Mouse (Mus musculus): Measurements from ENCODE around the gene Rit1.
"Not testable (repeated sequence)": the region's sequence is repeated elsewhere in the genome, so short reads cannot be mapped to it uniquely, and the experiment has no call there.

Rit1 gene

DNA sequence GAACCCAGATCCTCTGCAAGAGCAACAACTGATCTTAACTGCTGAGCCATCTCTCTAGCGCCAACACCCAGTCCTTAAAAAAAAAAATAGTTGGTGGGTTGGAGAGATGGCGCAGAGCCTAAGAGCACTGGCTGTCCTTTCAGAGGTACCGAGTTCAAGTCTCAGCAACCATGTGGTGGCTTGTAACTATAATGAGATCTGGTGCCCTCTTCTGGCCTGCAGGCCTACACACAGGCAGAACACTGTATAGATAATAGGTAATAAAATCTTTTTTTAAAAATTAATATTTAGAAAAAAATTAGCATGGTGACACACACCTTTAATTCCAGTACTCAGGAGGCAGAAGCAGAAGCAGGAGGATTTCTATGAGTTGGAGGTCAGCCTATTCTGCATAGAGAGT, 23.5 kb downstream of the Rit1 start:
- no peak for DNase-seq

GRCm38 (mm10) chr3:88745534-88745933, 28.9 kb downstream of the Rit1 start:
- peak in 1 of 2 experiments; percentile 24 for DNase-seq

DNA sequence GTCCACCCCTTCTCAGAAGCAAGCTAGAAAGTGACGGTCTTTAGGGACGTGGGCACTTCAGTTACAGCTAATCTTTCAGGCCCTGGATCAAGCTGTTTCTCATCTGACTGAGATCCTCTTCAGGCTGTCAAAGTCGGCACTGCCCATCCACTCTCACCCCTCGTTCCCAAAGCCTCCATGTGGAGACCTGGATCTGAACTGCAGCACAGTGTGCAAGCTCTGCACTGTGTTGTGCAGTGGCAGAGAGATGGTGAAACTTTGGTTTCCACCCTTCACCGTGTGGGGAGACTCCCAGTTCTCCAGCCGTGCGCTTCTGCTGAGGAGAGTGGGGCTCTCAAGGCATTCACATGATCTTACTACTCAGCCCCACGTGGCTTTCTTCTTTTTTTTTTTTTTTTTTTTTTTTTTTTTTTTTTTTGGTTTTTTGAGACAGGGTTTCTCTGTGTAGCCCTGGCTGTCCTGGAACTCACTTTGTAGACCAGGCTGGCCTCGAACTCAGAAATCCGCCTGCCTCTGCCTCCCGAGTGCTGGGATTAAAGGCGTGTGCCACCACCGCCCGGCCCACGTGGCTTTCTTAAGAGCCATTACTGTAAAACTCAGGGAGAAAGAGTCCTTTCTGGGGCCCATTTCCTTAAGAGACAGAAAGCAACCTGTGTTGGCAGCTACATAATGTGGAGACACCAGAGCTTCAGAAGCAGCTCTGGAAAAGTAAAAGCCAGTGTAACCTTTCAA, 29.7 kb downstream of the Rit1 start:
- DNase-seq: no peak

DNA sequence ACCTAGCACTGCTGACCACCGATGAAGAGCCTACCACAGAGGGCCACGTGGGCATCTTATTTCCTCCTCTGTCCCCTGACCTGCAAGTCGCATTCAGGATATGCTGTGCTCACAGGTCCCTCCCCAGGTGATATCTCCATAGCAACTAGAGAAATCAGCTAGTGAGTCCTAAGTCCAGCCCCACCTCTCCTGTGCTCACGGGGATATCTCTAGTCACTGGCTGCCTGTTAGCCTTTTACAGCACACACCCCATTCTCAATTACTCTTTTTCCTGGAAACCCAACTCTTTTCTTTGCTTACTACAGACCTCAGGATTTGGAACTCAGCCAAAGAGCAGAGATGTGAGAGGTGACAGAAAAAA, 30.2 kb downstream of the Rit1 start:
- DNase-seq: no peak

GRCm38 (mm10) chr3:88754283-88754682, 37.6 kb downstream of the Rit1 start:
- no peak for DNase-seq

DNA sequence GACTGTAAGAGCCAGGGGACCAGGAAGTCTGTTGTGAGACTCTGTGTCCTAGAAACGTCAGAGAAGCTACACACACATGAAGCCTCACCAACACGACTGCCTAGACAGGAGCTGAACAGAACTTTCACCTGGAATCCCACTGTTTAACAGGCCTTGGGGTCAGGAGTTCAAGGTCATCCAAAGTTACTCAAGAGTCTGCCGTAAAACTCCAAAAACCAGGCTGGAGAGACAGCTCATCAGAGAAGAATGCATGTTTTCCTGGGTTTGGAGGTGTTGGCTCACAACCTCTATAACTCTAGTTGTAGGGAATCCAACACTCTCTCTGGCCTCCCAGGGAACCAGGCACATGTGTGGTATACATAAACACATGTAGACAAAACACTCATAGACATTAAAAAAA, 38.9 kb downstream of the Rit1 start:
- DNase-seq: no peak

- no peak for DNase-seq
These were observed 39.6 kb downstream of the Rit1 start for GRCm38 (mm10) chr3:88756276-88756675.

DNA sequence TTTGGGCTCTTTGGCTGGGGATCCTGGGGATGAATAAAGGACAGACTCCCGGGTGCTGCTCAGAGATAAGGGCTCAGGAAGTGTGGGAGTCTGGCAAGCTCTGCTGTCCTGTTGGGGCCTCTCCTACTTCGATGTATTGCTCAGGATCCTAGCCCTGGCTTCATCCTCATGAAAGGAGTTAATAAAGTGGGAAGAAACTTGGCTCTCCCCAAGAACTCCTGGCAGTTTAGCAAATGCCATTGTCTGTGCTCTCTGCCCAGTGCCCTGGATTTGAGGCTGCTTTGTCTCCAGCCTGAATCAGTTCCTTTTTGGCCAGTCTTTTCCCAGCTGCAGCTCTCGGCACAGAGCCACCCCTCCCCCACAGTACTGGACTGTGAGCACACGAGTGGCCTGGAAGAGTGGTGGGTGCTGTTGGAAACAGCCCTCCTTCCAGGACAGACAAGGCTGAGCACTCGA, 41.4 kb downstream of the Rit1 start:
- peak; percentile 65 to 69 for DNase-seq

DNA sequence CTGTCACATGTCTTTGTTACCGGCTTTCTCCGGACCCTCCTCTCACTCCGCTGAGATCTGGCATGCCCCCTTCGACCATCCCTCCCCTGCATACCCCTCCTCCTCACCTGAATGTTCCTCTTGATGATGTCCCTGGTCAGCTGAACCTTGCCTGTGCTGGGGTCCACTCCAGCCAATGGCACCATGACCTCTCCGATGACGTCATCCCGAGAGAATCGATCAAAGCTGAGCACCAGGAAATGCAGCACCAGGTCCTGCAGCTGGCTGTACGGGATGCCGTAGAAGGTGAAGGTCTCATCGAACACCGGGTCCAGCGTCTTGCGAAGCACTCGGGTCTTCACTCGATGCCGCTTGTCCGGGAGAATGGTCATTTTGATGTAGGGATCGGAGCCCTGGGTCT, 45.0 kb downstream of the Rit1 start:
- no peak for DNase-seq

DNA sequence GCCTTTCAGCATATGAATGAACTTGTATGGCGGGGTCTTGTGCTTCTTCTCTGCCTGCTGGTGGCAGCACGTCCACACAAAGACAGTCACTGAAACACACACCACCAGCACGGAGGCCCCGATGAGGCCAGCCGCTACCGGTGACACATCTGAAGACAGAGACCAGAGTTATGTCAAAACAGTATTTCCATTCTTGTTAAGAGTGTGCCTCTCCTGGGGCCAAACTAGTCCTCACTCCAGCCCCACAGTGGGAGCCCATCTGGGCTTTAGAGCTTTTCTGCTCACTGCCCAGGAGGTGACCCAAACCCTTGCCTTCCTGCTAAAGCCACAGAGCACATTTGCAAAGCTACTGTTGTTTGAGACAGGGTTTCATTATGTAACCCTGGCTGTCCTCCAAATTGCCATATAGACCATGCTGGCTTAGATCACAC, 45.8 kb downstream of the Rit1 start:
- peak; percentile 41 to 49 for DNase-seq

GRCm38 (mm10) chr3:88771189-88771940, 54.7 kb downstream of the Rit1 start:
- DNase-seq: peak; percentile 78 to 79

DNA sequence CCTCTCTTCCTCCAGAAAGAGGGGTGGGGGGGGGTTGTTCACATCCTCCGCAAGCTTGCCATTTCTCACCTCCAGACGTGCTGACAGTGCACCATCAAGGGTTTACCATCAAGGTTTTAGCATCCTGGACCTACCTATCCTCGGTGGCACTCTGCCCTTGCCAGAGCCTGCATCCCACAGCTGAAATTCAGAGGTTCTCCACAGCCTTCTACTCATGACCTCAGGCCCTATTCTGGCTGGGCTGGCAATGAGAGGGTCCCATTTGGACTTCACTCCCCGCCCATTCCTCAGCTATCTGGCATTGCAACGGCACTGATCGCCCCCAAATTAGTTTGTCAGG, 55.3 kb downstream of the Rit1 start:
- DNase-seq: not testable (repeated sequence)

DNA sequence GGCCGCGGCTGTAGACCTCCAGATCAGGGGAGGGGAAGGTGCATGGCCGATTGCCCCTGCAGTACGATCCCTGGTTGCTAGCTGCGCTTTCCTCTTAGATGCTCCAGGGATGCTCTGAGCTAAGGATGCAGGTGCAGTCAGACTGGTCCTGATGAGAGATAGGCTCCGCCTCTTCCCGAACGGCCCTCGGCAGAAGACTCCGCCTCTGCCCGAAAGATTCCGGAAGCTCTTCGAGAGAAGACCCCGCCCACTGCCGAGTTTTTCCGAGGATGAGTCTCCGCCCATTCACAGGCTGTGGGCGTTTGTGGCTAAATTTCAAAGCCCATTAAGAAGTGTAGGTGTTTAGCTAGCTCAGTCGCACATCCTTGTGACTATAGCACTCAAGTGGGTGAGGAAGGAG, 55.8 kb downstream of the Rit1 start:
- DNase-seq: peak; percentile 93 to 95

GRCm38 (mm10) chr3:88773163-88773562, 56.5 kb downstream of the Rit1 start:
- DNase-seq: not testable (repeated sequence)

DNA sequence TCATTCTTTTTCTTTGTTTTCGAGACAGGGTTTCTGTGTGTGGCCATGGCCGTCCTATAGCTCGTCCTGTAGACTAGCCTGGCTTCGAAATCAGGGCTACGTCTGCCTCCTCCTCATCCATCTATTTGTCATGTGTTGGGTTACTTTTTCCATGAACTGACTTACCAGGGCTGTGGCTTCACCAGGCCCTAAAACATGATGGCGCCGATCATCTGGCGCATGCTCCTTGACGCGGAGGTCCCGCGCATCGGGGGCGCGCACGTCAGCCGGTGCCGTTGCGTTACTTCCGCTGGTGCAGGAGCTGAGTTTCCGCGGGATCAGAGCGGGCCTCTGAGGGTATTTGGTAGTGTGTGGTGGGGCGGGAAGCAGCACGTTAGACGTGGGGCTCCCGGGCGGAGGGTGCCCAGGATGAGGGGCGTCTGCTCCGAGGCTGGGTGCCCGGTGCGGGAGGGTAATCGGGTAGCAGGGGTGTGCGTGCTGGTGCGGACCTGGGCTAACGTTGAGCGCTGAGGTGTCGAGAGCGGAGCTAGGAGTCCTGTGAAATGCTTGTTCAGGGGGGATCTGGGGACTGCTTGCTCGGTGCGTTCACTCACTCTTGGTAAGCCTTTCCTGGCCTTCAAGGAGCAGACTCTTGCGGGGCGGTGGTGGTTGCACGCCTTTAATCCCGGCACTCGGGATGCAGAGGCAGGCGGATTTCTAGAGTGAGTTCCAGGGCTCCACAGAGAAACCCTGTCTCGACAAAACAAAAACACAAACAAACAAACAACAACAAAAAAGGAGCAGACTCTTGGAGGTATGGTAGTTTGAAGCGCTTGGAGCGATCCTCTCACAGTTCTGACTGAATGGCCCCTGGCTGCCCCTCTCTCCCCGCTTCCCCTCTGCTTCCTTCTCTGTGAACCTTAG, 58.6 kb downstream of the Rit1 start, which contains the start of gene Syt11:
TSS of gene Syt11 (minus strand) at position 226 of the 903 bp plus-strand sequence.
- DNase-seq: peak in 1 of 2 experiments; percentile 45

All from cerebellum, adult 18-20 months (tissue).